Mouse (Mus musculus) left cerebral cortex, postnatal 10 days (tissue): ENCODE results near the gene Pde4dip. TPM values are rescaled to one million over a fixed set of nuclear protein-coding genes. Genes with fewer than 3 reads are reported as not detected.

Experiments used
- DNase-seq, 2 experiments: peaks; one replicate each; pipeline ENCODE4 v3.0.0; 2021 to 2022; ENCODE audit warnings: low spot score in 2 of 2, mixed read lengths in 1 of 2; ENCODE audit errors: extremely low spot score in 1 of 2
- intact Hi-C: fragments of 180-260 bp; cut with DNase I; formaldehyde crosslinking; loops from one replicate; pipeline ENCODE4 v1.15.1; 2025
- total RNA-seq, 2 experiments: library from RNA; stranded (reverse); gene quantifications; 2 replicates each; pipeline ENCODE4 v1.2.3; 2021

Pde4dip gene
- total RNA-seq, 2 experiments from 2014 or later = 235 to 254 TPM

DNA sequence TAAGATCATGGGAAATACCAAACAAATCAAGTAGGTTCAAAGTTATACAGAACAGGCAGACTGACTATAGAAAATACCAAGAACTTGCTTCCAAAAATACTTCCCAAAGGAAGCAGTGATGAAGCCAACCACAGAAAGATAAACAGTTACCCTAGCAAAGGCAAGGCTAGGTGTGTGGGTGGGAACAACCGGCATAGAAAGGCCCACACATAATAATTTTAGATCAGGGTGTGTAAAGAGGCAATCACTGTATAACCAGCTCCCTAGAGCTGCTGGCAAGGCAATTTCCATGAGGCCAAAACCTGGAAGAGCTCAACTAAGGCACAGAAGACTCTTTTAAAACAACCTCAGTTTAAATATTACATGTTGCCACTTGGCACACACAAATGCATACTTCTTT lies 29.1 kb downstream of the Pde4dip start:
- intact Hi-C loops = no loop called here
- DNase-seq = no peak

DNA sequence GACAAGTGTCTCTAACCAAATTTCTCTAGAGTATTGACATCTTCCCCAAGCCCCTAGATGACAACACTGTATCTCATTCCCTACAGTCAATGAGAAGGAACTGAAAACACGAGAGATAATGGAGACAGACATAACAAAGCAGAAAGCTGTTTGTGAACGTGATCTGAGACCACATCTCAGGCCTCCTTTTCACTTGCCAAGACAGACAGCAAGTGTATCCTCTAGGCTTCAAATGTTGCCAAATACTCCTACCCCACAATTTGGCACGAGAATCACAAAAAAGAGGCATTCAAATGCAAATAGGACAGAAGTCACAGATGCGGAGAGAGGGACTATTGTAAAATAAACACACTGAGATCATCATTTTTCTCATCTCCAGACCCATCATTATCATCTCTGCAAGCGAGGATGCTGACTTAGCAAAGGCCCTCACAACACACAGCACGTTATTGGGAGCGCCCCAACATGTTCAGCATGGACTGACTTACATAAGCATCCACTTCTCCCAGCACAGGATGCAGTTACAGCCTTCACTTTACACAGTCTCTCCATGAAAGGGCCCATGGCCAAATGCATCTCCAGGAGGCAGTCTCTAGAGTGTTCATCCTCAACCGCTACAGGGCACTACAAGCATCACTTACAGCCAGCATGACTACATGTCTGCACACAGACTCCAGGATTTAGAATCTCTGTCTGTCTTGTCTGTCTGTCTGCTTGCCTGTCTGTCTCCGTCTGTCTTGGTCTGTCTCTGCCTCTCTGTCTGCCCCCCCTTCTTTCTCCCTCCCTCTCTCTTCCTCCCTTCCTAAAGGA lies 33.7 kb downstream of the Pde4dip start:
- intact Hi-C loops = no loop called here
- DNase-seq = no peak

DNA sequence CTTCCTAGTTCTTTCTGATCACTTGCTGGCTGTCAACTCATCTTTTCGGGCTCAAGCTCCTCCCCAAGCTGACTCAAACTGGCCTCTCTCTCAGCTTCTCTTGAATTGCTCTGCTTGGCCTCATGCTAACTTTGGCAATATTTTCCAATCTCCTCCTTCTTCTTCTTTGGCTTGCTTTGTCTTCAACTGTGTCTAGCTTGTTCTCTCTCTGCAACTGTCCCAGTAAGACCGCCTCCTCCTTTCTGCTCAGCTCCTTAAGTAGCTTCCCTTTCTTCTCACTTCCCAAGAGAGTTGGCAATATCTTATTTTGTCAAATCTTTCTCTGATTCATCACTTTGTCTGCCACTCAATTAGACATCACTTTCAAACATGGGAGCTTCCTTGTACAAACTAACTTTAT lies 36.7 kb downstream of the Pde4dip start:
- no peak for DNase-seq
- intact Hi-C loops = no loop called here

DNA sequence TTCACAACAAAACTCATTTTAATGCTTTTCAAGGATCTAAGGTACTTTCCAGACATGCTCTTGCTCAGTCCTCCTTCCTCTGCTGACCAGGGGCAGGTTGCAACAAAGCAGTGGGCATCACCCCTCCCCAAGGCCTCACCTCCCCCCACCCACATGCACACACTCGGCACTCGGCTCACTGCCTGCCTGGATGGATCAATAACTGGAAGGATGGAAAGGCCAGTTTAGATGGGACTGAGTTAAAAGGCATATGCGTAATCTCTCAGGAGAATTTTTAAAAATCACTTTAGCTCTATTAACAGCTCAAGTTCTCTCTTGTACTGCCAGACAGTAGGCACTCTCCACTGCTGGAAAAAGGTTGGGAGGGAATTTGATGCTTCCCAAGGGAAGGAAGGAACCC lies 40.9 kb downstream of the Pde4dip start:
- DNase-seq = no peak
- intact Hi-C loops = no loop called here

DNA sequence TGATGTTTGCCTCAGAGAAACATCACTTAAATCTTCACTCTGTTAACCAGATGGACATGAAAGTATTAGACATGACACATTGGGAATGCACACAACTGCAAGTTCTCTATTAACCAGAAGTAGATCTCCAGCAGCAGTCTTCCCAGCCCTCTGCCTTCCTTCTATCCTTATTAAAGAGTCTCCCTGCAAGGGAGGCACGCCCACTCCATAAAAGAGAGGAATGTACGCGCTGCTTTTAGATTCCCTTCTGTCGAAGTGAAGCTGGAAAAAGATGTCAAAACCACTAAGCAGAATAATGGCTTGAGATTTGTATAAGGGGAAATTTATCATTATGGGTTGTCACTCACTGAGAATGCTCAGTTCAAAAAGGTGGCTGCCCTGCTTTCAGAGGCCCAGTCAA lies 42.1 kb downstream of the Pde4dip start:
- intact Hi-C loops = no loop called here
- DNase-seq = no peak

DNA sequence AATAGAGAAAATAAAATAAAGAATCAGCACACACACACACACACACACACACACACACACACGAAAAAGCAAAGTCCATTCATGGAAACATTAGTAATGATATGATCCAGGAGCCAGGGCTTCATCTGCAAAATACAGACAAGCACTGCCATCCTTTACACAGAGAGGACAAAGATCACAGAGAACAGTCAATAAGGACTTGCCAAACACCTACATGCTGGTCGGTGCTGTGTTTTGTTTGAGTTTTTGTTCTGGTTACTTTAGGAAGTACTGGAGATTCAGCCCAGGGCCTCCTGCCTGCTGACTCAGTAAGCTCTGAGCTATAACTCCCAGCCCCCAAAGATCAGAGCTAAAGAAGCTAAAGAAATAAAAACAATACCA lies 43.7 kb downstream of the Pde4dip start:
- intact Hi-C loops = no loop called here

DNA sequence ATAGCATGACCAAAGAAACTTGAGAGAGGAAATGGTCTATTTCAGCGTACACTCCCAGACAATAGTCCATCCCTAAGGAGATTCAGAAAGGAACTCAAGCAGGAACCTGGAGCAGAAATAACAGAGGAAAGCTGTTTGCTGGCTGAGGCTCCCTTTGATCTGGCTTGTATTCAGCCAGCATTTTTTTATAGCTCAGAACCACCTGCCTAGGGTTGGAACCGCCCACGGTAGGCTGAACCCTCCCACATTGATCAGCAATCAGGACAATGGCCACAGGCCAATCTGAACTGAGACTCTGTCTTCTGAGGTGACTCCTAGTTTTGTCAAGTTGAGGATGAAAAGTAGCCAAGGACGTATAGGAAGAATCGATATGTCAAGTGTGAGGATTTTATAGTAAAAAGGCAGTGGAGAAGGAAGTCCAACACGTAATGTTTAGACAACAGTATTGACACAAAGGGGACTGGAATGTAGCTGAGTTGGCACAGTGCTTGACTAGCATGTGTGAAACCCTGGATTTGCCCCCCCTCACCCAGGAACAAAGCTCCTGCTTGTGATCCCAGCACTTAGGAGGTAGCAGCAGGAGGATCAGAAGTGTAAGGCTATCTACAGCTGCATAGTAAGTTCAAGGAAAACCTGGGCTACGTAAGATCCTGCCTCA lies 44.2 kb downstream of the Pde4dip start:
- intact Hi-C loops = no loop called here
- DNase-seq = no peak

More for the DNA sequence above, 43.7 kb downstream of the Pde4dip start:
- no peak for DNase-seq

DNA sequence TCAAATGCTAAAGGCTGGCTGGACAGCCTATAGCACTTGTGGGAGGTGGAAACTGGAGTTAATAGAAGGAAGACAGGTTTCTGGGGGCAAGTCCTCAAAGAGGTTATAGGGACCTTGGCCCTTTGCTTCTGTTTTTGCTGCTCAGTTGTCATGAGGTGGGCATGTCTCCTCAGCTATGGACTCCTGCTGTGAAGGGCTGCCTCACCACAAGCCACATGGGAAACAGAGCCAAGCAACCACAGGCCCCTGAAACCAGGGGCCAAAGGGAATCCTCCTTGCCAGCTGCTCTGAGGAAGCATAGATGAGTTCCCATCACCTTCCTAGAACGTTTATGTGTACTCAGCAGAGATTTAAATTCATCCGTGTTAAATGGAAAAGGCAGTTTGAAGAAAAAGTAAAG lies 45.9 kb downstream of the Pde4dip start:
- intact Hi-C loops = no loop called here
- DNase-seq = no peak

DNA sequence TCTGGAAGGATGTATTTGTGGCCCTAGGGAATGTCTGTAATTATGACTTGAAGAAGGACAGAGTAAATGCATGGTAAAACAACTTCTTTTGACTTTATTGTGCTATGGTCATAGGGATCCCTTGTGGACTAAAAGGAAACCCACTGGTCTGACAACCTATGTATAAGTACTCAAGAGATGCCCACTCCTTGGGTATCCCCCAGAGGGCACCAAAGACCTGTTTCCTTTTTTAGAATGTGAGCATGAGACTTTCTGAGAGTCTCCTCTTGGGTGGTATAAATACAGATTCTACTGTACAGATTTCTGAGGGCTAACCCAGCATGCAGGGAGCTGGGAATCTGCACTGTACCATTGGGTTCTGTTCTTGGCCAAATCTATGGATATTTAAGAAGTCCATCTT lies 48.1 kb downstream of the Pde4dip start:
- DNase-seq = no peak
- intact Hi-C loops = no loop called here

DNA sequence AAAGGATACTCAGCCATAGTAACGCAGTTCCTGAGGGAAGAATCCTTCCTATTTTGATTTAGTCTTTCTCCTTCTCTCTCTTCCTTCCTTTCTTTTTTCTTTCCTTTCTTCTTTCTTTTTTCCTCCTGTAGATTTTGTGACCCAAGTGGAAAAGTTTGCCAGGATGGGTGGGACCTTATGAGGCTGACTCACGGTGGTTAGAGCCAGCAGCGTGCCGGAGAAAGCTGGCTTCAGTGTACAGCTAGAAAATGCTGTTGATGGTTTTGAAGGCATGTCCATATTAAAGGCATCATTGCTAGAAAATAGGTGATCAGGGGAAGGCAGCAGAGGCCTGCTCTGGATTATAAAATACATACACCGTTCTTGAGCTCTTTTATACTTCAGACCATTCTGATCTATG lies 52.6 kb downstream of the Pde4dip start:
- intact Hi-C loops = no loop called here
- no peak for DNase-seq

DNA sequence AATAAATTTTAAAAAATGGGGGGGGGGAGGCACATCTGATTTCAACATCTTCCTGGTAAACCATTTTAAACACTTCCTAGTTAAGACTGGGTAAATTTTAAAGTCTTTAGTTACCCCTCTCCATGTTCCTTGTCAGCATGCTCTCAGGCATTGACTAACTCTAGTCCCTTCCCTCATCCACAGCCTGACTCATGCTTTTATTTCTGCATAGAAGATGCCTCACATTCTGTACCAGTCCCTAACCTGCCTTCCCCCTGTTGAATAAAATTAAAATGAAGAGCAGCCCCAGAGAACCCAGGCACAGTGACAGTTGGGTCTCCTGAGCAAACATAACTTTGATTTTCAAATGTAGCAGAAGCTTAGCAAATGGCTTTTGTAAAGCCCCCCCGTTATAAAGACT lies 53.9 kb downstream of the Pde4dip start:
- intact Hi-C loops = no loop called here

DNA sequence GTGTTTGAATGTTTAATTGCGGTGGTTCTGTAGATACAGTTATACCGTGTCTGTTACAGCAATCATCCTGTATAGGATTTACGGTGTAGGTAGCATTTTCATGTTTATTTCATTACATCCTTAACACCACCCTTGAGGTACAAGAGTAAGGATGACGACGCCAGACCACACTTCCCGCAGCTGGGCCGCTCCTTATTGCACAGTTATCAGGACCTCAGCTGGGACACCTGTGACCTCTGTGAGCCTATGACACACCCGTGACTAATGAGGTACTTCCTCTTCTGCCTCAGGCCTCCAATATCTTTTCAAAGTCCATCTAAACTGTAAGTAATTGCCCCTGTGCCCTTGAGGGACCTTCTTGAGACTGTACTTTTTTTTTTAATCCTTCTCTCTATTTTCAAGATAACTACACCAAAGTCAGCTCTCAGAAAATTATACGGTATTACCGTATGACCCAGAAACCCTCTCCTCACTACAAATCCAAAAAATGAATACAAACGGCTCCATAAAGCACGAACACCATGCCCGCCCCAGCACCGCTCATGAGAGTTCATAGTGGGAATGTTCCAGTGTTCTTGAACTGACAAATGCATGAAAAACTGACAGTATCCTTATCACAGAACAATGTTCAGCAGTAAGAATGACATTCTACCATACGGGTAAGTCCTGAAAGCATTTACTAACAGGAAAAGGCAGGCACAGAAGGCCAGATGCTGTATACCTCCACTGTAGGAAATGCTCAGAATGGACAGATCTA lies 56.8 kb downstream of the Pde4dip start:
- no peak for DNase-seq
- intact Hi-C loops = no loop called here

More for the DNA sequence above, 53.9 kb downstream of the Pde4dip start:
- no peak for DNase-seq

DNA sequence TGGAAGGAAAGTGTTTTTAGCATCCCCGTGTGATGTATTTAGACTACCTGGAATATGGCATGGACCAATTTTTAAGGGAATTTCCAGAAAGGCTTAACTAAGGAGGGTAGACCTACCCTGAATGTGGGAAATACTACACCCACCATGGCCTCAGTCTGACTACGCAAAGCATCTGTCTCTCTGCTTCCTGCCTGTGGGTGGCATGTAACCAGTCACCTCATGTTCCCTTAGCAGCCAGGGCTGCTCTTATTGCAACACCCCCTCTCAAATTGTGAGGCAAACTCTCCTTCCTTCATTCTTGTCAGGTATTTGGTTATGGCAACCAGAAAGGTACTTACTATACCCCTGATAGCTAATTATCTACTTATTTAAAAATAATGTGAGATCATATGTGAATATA lies 57.9 kb downstream of the Pde4dip start:
- intact Hi-C loops = no loop called here
- no peak for DNase-seq

DNA sequence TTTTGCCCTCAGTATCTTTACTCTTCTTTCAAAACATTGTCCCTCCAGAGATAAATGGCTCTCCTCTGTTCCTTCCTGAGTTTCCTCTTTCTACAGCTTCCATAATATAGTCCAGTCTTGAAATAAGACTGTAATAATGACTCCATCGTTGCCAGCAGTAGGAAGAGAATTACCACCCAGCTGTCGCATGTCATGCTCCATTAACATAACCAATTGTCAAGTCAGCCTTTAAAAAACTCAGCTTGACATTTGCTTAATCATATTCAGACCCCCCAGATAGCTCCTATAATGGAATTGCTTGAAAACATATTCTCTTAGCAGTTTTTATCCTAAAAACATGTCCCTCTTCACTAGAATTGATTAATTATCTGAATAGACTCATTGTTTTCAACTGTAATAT lies 58.4 kb downstream of the Pde4dip start:
- intact Hi-C loops = no loop called here
- no peak for DNase-seq

DNA sequence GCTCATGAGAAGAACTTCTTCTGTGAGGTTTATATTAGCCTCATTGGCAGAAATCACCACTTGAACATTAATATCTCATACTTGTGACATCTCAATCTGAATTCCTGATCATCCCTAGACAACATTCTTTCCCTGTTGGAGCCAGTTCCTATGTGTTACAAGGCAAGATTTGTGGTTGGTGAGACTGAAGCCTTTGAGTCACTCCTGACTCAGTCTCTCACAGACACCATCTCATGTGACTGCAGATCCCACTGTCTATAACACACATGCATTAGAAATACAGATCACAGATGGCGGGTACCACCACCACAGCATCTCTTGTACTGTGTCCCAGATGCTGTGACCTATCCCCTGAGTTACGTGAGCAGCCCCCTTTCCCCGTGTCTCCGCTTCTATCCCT lies 60.2 kb downstream of the Pde4dip start:
- no peak for DNase-seq
- intact Hi-C loops = no loop called here

DNA sequence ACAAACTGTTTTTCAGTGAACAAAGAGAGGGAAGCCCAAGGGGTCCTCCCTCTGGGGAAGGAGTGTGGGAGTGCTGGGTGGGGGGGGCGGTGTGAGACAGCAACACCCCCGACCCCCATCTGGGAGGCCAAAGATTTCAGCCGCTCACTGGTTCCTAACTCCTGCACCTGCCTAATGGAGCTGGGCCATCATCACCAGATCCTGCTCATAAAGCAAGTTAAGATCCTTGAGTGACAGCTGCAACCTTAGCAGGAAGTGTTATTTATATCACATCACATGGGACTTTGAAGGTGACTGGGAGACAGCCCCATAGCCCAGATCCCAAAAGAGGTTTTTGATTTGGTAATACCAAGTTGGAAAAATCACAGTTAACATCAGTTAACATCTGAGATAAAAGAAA lies 63.3 kb downstream of the Pde4dip start:
- DNase-seq = no peak
- intact Hi-C loops = no loop called here

DNA sequence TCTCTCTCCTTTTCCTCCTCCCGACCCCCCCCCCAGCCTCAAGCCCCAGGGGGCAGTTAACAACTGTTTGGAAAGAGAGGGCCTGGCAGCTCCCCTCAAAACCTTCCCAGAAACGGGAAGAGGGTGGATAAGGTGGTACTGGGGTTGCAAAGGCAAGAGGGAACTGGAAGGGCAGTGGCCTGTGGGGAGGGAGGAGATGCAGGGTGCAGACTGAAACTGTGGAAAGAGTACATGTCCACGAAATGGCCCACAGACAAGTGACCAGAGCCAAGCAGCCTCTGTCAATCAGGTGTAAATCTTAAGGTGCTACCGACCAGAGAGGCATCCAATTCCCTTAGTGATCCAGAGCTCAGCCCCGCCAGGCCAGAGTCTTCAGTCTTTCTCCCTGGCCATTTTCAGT lies 63.8 kb downstream of the Pde4dip start:
- no peak for DNase-seq
- intact Hi-C loops = no loop called here

DNA sequence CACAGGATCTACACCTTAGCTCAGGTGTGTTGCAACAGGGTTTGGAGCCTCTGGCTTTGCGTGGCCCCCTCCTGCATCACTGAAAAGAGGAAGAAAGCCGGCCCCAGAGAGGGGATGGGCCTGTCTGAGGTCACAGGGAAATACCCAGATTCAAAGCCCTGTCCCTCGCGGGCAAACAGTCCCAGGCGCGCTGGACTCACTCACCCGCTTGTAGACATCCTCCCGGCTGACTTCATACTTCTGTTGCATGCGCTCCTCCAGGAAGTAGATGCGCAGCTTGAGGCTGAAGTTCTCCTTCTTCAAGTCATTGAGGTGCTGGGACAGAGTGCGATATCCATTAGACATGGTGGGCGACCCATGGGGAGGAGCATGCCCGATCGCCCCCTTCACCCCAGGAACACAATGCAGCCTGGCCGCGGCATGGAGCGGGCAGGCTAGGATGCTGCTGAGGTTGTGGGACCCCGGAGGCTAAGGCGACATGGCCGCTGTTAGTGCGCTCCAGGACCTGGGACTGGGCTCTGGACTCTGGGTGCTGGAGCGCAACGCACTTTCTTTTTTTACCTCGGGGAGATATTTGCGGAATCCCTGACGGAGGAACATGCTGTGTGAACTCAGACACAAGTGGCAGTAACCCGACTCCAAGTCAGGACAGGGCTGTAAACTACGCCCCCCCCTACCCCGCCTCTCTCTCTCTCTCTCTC lies 64.3 kb downstream of the Pde4dip start:
- no peak for DNase-seq
- intact Hi-C loops = no loop called here

DNA sequence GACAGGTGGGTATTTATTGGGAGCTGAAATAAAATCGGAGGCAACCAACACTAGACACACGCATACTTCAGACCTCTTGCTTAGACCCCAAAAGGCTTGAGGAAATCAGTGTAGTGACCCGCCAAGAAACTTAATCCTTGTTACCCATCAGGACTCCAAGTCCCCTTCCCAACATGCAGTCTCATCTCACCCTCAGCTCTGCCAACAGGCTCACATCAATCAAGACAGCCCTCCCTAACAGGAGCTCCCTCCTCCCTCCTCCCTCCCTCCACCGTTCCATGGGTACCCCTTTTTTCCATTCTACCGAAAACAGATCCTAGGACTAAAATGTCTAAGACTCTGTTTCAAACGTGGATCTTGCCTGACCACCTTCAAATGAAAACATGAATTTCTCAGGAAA lies 65.1 kb downstream of the Pde4dip start:
- intact Hi-C loops = no loop called here
- no peak for DNase-seq
